11 mouse cellular contexts compared by ENCODE assay signal in the genomic region with DNA sequence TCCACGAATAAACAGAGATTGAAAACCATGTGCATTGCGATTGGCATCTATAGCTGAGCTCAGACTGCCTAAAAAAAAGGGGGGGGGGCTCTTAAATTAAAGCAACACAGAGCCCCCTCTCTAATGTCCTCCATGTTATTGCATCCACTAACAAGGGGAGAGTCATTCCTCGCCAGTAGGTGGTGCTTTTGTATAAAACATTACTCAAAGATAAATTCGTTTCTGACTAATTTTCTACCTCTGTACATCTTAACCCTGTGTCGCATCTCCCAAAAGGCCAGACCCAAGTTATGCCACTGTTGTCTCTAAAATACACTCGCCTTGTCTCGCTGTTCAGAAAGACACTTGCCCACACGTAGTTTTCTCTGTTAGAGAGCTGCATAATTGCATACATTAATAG.
DNase-seq lines count a peak whose midpoint lies in the region; ATAC-seq lines count a peak whose summit lies in the region.
"Had no signal": no experiment of that assay in that cellular context is flagged by ENCODE, and none has a peak within 500 bp of the region (broad histone marks: within the 10 kb centered on the region; RNA-seq: fewer than 3 reads in every experiment).

No protein-coding gene starts in this region.

- WGBS in hindbrain, embryonic 11.5 days = 63% methylated on average over 8 of the region's 8 CpGs
- WGBS in hindbrain, embryonic 10.5 days = 71% methylated on average over 8 of the region's 8 CpGs
- 62% methylated on average over 8 of the region's 8 CpGs for WGBS in forebrain, embryonic 10.5 days
- WGBS in midbrain, embryonic 16.5 days = 41% methylated on average over 8 of the region's 8 CpGs

- H3K4me3 ChIP-seq in hindbrain, embryonic 11.5 days (ENCODE audit: low read depth, low read length) = no peak overlapping the region
- H3K4me3 ChIP-seq in hindbrain, embryonic 10.5 days = no peak overlapping the region
- no peak overlapping the region for H3K4me3 ChIP-seq in forebrain, embryonic 10.5 days
- peak overlapping the region; percentile 20; the same call in 1 of the 2 replicates for H3K4me3 ChIP-seq in midbrain, embryonic 16.5 days (ENCODE audit: low read depth, low read length)
- H3K4me3 ChIP-seq: embryonic facial prominence, embryonic 15.5 days; heart, embryonic 12.5 days; liver, embryonic 15.5 days had no signal

- H3K4me1 ChIP-seq in hindbrain, embryonic 11.5 days (replicated peaks; ENCODE audit: control insufficient read depth, insufficient read depth, low read length) = no peaks in the 10 kb centered on the region
- H3K4me1 ChIP-seq in hindbrain, embryonic 10.5 days (replicated peaks) = no peaks in the 10 kb centered on the region
- H3K4me1 ChIP-seq in forebrain, embryonic 10.5 days = peaks cover 20% of the 10 kb centered on the region
- H3K4me1 ChIP-seq in midbrain, embryonic 16.5 days (ENCODE audit: control insufficient read depth, insufficient read depth, low read length) = peaks cover 8% of the 10 kb centered on the region
- H3K4me1 ChIP-seq: embryonic facial prominence, embryonic 15.5 days; heart, embryonic 12.5 days; liver, embryonic 15.5 days had no signal

- H3K9me3 ChIP-seq in hindbrain, embryonic 11.5 days (ENCODE audit: control insufficient read depth, low read length) = no peaks in the 10 kb centered on the region
- H3K9me3 ChIP-seq in hindbrain, embryonic 10.5 days = no peaks in the 10 kb centered on the region
- no peaks in the 10 kb centered on the region for H3K9me3 ChIP-seq in forebrain, embryonic 10.5 days
- no peaks in the 10 kb centered on the region for H3K9me3 ChIP-seq in midbrain, embryonic 16.5 days (replicated peaks; ENCODE audit: control insufficient read depth, low read length, poor library complexity, severe bottlenecking)
- H3K9me3 ChIP-seq: embryonic facial prominence, embryonic 15.5 days; heart, embryonic 12.5 days; liver, embryonic 15.5 days had no signal

- no peaks in the 10 kb centered on the region for H3K36me3 ChIP-seq in hindbrain, embryonic 11.5 days (ENCODE audit: control insufficient read depth, insufficient read depth, low read length)
- H3K36me3 ChIP-seq in hindbrain, embryonic 10.5 days = no peaks in the 10 kb centered on the region
- no peaks in the 10 kb centered on the region for H3K36me3 ChIP-seq in forebrain, embryonic 10.5 days (replicated peaks)
- no peaks in the 10 kb centered on the region for H3K36me3 ChIP-seq in midbrain, embryonic 16.5 days (ENCODE audit: control insufficient read depth, insufficient read depth, low read length)
- H3K36me3 ChIP-seq: liver, embryonic 15.5 days had no signal

- H3K9ac ChIP-seq in hindbrain, embryonic 11.5 days (ENCODE audit: low read depth, low read length) = no peak overlapping the region
- H3K9ac ChIP-seq in midbrain, embryonic 16.5 days (ENCODE audit: low read depth, low read length) = 0 out of 2 replicates have a peak overlapping the region, but pooled peaks have one; percentile 36
- H3K9ac ChIP-seq: embryonic facial prominence, embryonic 15.5 days; heart, embryonic 12.5 days; liver, embryonic 15.5 days had no signal

- H3K4me2 ChIP-seq in hindbrain, embryonic 11.5 days (replicated peaks; ENCODE audit: low read depth, low read length) = no peak overlapping the region
- H3K4me2 ChIP-seq in midbrain, embryonic 16.5 days (ENCODE audit: low read length) = peak overlapping the region; percentile 46
- H3K4me2 ChIP-seq: embryonic facial prominence, embryonic 15.5 days; heart, embryonic 12.5 days; liver, embryonic 15.5 days had no signal

- DNase-seq in hindbrain, embryonic 11.5 days (ENCODE audit: low spot score) = peak; percentile 45
- DNase-seq in hindbrain, embryonic 10.5 days (ENCODE audit: low spot score) = no peak
- DNase-seq in adipocyte (ENCODE audit: low spot score) = peak; percentile 6
- DNase-seq in forebrain, embryonic 10.5 days (ENCODE audit: extremely low spot score, low spot score) = no peak
- DNase-seq in frontal cortex, postnatal 25 days (ENCODE audit: low spot score in 2 of 2) = no peak
- DNase-seq in ovary, adult 18-20 months (ENCODE audit: low spot score) = no peak
- DNase-seq in gastrocnemius, adult 8-10 months (ENCODE audit: low spot score in 2 of 2) = no peak

- ATAC-seq in hindbrain, embryonic 11.5 days (ENCODE audit: low FRiP score) = peak; percentile 41
- peak; percentile 78 for ATAC-seq in midbrain, embryonic 16.5 days

- no peaks in the 10 kb centered on the region for H3K27me3 ChIP-seq in hindbrain, embryonic 11.5 days (ENCODE audit: control insufficient read depth, insufficient read depth, low read length)
- H3K27me3 ChIP-seq in hindbrain, embryonic 10.5 days (ENCODE audit: insufficient read depth, poor library complexity, severe bottlenecking) = no peaks in the 10 kb centered on the region
- no peaks in the 10 kb centered on the region for H3K27me3 ChIP-seq in forebrain, embryonic 10.5 days (ENCODE audit: poor library complexity, severe bottlenecking)
- H3K27me3 ChIP-seq in midbrain, embryonic 16.5 days (ENCODE audit: control insufficient read depth, insufficient read depth, low read depth, low read length) = no peaks in the 10 kb centered on the region
- H3K27me3 ChIP-seq: embryonic facial prominence, embryonic 15.5 days; heart, embryonic 12.5 days; liver, embryonic 15.5 days had no signal

- H3K27ac ChIP-seq in hindbrain, embryonic 11.5 days (ENCODE audit: low read depth, low read length) = no peak overlapping the region
- no peak overlapping the region for H3K27ac ChIP-seq in hindbrain, embryonic 10.5 days
- H3K27ac ChIP-seq in forebrain, embryonic 10.5 days = peak overlapping the region; percentile 51; the same call in 1 of the 2 replicates
- 0 out of 2 replicates have a peak overlapping the region, but pooled peaks have one; percentile 26 for H3K27ac ChIP-seq in midbrain, embryonic 16.5 days (ENCODE audit: low read length)
- H3K27ac ChIP-seq: embryonic facial prominence, embryonic 15.5 days; liver, embryonic 15.5 days had no signal

Comparison
In these comparisons a context has a peak if more than half of its experiments do, and no peak if none do; other contexts are left out.
1. DNase-seq: peak in hindbrain, embryonic 11.5 days (single experiment) and adipocyte (single experiment); none in hindbrain, embryonic 10.5 days (single experiment), forebrain, embryonic 10.5 days (single experiment), frontal cortex, postnatal 25 days (0 of 2), ovary, adult 18-20 months (single experiment) and gastrocnemius, adult 8-10 months (0 of 2).
2. H3K27ac ChIP-seq: peak in forebrain, embryonic 10.5 days (single experiment) and midbrain, embryonic 16.5 days (single experiment); none in hindbrain, embryonic 11.5 days (single experiment) and hindbrain, embryonic 10.5 days (single experiment).